10 mouse cellular contexts compared by ENCODE assay signal in the genomic region with DNA sequence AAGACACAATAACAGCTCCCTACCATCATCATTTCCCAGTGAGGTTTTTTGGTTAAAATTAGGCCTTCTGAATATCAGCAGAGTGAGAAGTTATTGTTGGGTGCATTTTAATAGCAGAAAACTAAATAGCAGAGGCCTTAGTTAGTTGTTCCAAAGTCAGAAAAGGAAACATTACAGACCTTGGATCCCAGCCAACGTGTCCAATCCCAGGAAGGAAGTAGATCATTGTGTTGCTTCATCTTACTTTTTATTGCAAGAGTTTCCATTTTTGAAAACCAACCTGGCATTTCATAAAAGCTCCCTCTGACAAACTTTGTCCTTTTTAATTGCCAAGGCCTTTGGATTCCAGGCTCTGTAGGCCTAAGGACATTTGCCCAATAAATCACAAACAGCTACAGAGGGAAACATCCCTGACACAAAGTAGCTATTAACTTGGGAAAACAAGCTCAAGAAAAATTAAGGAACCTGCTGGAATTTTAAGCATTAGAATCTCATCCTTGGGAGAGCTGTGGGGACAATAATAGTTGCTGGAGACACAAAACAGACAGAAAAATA. TPM values are rescaled to one million over a fixed set of nuclear protein-coding genes. Genes with fewer than 3 reads are reported as not detected.
DNase-seq lines count a peak whose midpoint lies in the region; ATAC-seq and TF ChIP-seq lines count a peak whose summit lies in the region.
"Had no signal": no experiment of that assay in that cellular context is flagged by ENCODE, and none has a peak within 500 bp of the region (broad histone marks: within the 10 kb centered on the region; RNA-seq: fewer than 3 reads in every experiment).

No protein-coding gene starts in this region.

- H3K27me3 ChIP-seq in heart, embryonic 12.5 days (replicated peaks): no peaks in the 10 kb centered on the region
- no peaks in the 10 kb centered on the region for H3K27me3 ChIP-seq in heart, embryonic 13.5 days (replicated peaks)
- H3K27me3 ChIP-seq in midbrain, postnatal 0 days (ENCODE audit: insufficient read depth, low read length): no peaks in the 10 kb centered on the region
- H3K27me3 ChIP-seq in midbrain, embryonic 16.5 days (ENCODE audit: control insufficient read depth, insufficient read depth, low read depth, low read length): no peaks in the 10 kb centered on the region
- H3K27me3 ChIP-seq: neural tube, embryonic 13.5 days had no signal

- H3K9ac ChIP-seq in heart, embryonic 12.5 days: no peak overlapping the region
- no peak overlapping the region for H3K9ac ChIP-seq in heart, embryonic 13.5 days
- H3K9ac ChIP-seq in midbrain, postnatal 0 days (replicated peaks; ENCODE audit: low read length, poor library complexity, severe bottlenecking): no peak overlapping the region
- H3K9ac ChIP-seq in midbrain, embryonic 16.5 days (ENCODE audit: low read depth, low read length): no peak overlapping the region
- H3K9ac ChIP-seq: neural tube, embryonic 13.5 days had no signal

- 61% methylated on average over 1 of the region's 1 CpGs for WGBS in heart, embryonic 12.5 days
- 48% methylated on average over 1 of the region's 1 CpGs for WGBS in heart, embryonic 13.5 days
- 90% methylated on average over 1 of the region's 1 CpGs for WGBS in midbrain, postnatal 0 days
- WGBS in midbrain, embryonic 16.5 days: 79% methylated on average over 1 of the region's 1 CpGs

- peak; percentile 78 to 82 for DNase-seq in heart, adult 18-20 months
- DNase-seq in adrenal gland, adult 18-20 months (ENCODE audit: low spot score in 2 of 2): peak; percentile 60 to 70
- DNase-seq in lung, postnatal 14 days: peak; percentile 75
- DNase-seq in midbrain, postnatal 0 days (ENCODE audit: low spot score): no peak
- no peak for DNase-seq in layer of hippocampus, adult 9-10 months (ENCODE audit: low spot score)
- DNase-seq: thymus, postnatal 14 days had no signal

- TF ChIP-seq CTCF in midbrain, postnatal 0 days (IDR thresholded peaks at IDR 0.05): no peak

- H3K4me1 ChIP-seq in heart, embryonic 12.5 days (replicated peaks): no peaks in the 10 kb centered on the region
- H3K4me1 ChIP-seq in heart, embryonic 13.5 days: peaks cover 13% of the 10 kb centered on the region; the same call in 1 of the 2 replicates
- no peaks in the 10 kb centered on the region for H3K4me1 ChIP-seq in midbrain, postnatal 0 days (ENCODE audit: insufficient read depth, low read length)
- H3K4me1 ChIP-seq in midbrain, embryonic 16.5 days (ENCODE audit: control insufficient read depth, insufficient read depth, low read length): no peaks in the 10 kb centered on the region
- H3K4me1 ChIP-seq: neural tube, embryonic 13.5 days had no signal

- no peak overlapping the region for H3K27ac ChIP-seq in heart, embryonic 12.5 days (ENCODE audit: poor library complexity, severe bottlenecking)
- peak overlapping the region; percentile 24; the same call in 1 of the 2 replicates for H3K27ac ChIP-seq in heart, embryonic 13.5 days (replicated peaks)
- no peak overlapping the region for H3K27ac ChIP-seq in midbrain, postnatal 0 days (ENCODE audit: low read depth, low read length)
- no peak overlapping the region for H3K27ac ChIP-seq in midbrain, embryonic 16.5 days (ENCODE audit: low read length)
- H3K27ac ChIP-seq: neural tube, embryonic 13.5 days had no signal

- no peak overlapping the region for H3K4me3 ChIP-seq in heart, embryonic 12.5 days
- no peak overlapping the region for H3K4me3 ChIP-seq in heart, embryonic 13.5 days
- no peak overlapping the region for H3K4me3 ChIP-seq in midbrain, postnatal 0 days (ENCODE audit: low read depth, low read length)
- no peak overlapping the region for H3K4me3 ChIP-seq in midbrain, embryonic 16.5 days (ENCODE audit: low read depth, low read length)
- H3K4me3 ChIP-seq: neural tube, embryonic 13.5 days had no signal

- no peaks in the 10 kb centered on the region for H3K9me3 ChIP-seq in heart, embryonic 12.5 days (replicated peaks)
- H3K9me3 ChIP-seq in heart, embryonic 13.5 days: no peaks in the 10 kb centered on the region
- no peaks in the 10 kb centered on the region for H3K9me3 ChIP-seq in midbrain, postnatal 0 days (ENCODE audit: low read length)
- H3K9me3 ChIP-seq in midbrain, embryonic 16.5 days (replicated peaks; ENCODE audit: control insufficient read depth, low read length, poor library complexity, severe bottlenecking): no peaks in the 10 kb centered on the region
- H3K9me3 ChIP-seq: neural tube, embryonic 13.5 days had no signal

- ATAC-seq in heart, embryonic 12.5 days (ENCODE audit: insufficient number of reproducible peaks, low FRiP score): no peak
- ATAC-seq in heart, embryonic 13.5 days (ENCODE audit: extremely low read depth, insufficient number of reproducible peaks, low FRiP score, low TSS enrichment): no peak
- no peak for ATAC-seq in midbrain, postnatal 0 days (ENCODE audit: low FRiP score)
- ATAC-seq in midbrain, embryonic 16.5 days: no peak

- no peak overlapping the region for H3K4me2 ChIP-seq in heart, embryonic 12.5 days
- no peak overlapping the region for H3K4me2 ChIP-seq in heart, embryonic 13.5 days
- H3K4me2 ChIP-seq in midbrain, postnatal 0 days (ENCODE audit: low read depth, low read length, poor library complexity, severe bottlenecking): no peak overlapping the region
- H3K4me2 ChIP-seq in midbrain, embryonic 16.5 days (ENCODE audit: low read length): no peak overlapping the region
- H3K4me2 ChIP-seq: neural tube, embryonic 13.5 days had no signal

- no peaks in the 10 kb centered on the region for H3K36me3 ChIP-seq in heart, embryonic 12.5 days
- H3K36me3 ChIP-seq in heart, embryonic 13.5 days: no peaks in the 10 kb centered on the region
- H3K36me3 ChIP-seq in midbrain, postnatal 0 days (ENCODE audit: insufficient read depth, low read length): no peaks in the 10 kb centered on the region
- no peaks in the 10 kb centered on the region for H3K36me3 ChIP-seq in midbrain, embryonic 16.5 days (ENCODE audit: control insufficient read depth, insufficient read depth, low read length)
- H3K36me3 ChIP-seq: neural tube, embryonic 13.5 days had no signal

RNA-seq across cellular contexts. Expression of gene Mbnl1, which starts 34.9 kb away (rescaled TPM):
- 100 to 1,000 TPM; 196 to 231 TPM for total RNA-seq in heart, adult 18-20 months (2021)
- 77.4 and 78.4 TPM in 2 replicates for polyA plus RNA-seq in heart, embryonic 12.5 days (2016; fragmentation: Nextera tagmentation; extraction: Ambion mirVana)
- 100 to 1,000 TPM; 503 to 531 TPM for total RNA-seq in adrenal gland, adult 18-20 months (2021)
- polyA plus RNA-seq in heart, embryonic 13.5 days (2015; fragmentation: Nextera tagmentation; extraction: Ambion mirVana): 60.3 and 66.0 TPM in 2 replicates
- total RNA-seq in midbrain, postnatal 0 days (2014; rRNA removed): 85.9 and 86.0 TPM in 2 replicates
- 46.8 and 55.9 TPM in 2 replicates for polyA plus RNA-seq in midbrain, postnatal 0 days (2015; fragmentation: Nextera tagmentation; extraction: Ambion mirVana)
- 46.8 and 48.7 TPM in 2 replicates for polyA plus RNA-seq in midbrain, embryonic 16.5 days (2015; fragmentation: Nextera tagmentation; extraction: Ambion mirVana)

Comparison
In these comparisons a context has a peak if more than half of its experiments do, and no peak if none do; other contexts are left out.
1. DNase-seq: peak in heart, adult 18-20 months (2 of 2), adrenal gland, adult 18-20 months (2 of 2) and lung, postnatal 14 days (single experiment); none in midbrain, postnatal 0 days (single experiment) and layer of hippocampus, adult 9-10 months (single experiment).